Mouse (Mus musculus) thymus, adult 2 months (tissue): Measurements from ENCODE around the gene Tbx15. TPM values are rescaled to one million over a fixed set of nuclear protein-coding genes. Genes with fewer than 3 reads are reported as not detected.

Experiments
- DNase-seq: peaks from one replicate; pipeline ENCODE4 v3.0.0; 2021
- H3K27ac ChIP-seq: fragments of 200-500 bp; 2 replicates; pipeline ENCODE4 v1.5.1; 2012; ENCODE audit warnings: low read length, control low read depth; ENCODE audit not compliant: control insufficient read depth, insufficient read depth
- H3K27me3 ChIP-seq: fragments of 200-500 bp; 2 replicates; pipeline ENCODE4 v1.6.1; 2012; ENCODE audit warnings: mild to moderate bottlenecking, low read length, moderate library complexity, mixed read lengths; ENCODE audit not compliant: control insufficient read depth, insufficient read depth
- H3K36me3 ChIP-seq: fragments of 200-500 bp; 2 replicates; pipeline ENCODE4 v1.6.1; 2012; ENCODE audit warnings: mild to moderate bottlenecking, low read length, moderate library complexity; ENCODE audit not compliant: control insufficient read depth, insufficient read depth
- H3K4me1 ChIP-seq: fragments of 200-500 bp; replicated peaks from 2 replicates; pipeline ENCODE4 v1.6.1; 2012; ENCODE audit warnings: low read length; ENCODE audit not compliant: control insufficient read depth, insufficient read depth
- H3K4me3 ChIP-seq: fragments of 200-500 bp; 2 replicates; pipeline ENCODE4 v1.5.1; 2012; ENCODE audit warnings: mild to moderate bottlenecking, low read length, control low read depth, moderate library complexity; ENCODE audit not compliant: control insufficient read depth, insufficient read depth
- CTCF ChIP-seq: fragments of 200-500 bp; IDR thresholded peaks from 2 replicates; pipeline ENCODE4 v1.5.1; 2012; ENCODE audit warnings: mild to moderate bottlenecking, control low read depth, low read length, moderate library complexity, borderline replicate concordance; ENCODE audit not compliant: control insufficient read depth, poor library complexity, insufficient read depth; ENCODE audit errors: extremely low read depth
- POLR2A ChIP-seq: fragments of 200-500 bp; IDR thresholded peaks from 2 replicates; pipeline ENCODE4 v1.6.1; 2012; ENCODE audit warnings: mild to moderate bottlenecking, low read length, control low read depth, moderate library complexity; ENCODE audit not compliant: control insufficient read depth, poor library complexity, insufficient read depth; ENCODE audit errors: extremely low read depth
- WGBS: fragments of 180-500 bp; shearing (Covaris S2); methylation state at CpG from one replicate; pipeline ENCODE4 v1.1.7; 2018; 5-methylcytosine and 5-hydroxymethylcytosine counted together
- polyA plus RNA-seq: library from polyadenylated mRNA; depleted of rRNA; stranded (reverse); fragments of >200 nt; gene quantifications from 2 replicates; pipeline ENCODE4 v1.2.3, GENCODE M21; 2012

Tbx15 gene
- polyA plus RNA-seq, 1 experiment, result 0.34 TPM

DNA sequence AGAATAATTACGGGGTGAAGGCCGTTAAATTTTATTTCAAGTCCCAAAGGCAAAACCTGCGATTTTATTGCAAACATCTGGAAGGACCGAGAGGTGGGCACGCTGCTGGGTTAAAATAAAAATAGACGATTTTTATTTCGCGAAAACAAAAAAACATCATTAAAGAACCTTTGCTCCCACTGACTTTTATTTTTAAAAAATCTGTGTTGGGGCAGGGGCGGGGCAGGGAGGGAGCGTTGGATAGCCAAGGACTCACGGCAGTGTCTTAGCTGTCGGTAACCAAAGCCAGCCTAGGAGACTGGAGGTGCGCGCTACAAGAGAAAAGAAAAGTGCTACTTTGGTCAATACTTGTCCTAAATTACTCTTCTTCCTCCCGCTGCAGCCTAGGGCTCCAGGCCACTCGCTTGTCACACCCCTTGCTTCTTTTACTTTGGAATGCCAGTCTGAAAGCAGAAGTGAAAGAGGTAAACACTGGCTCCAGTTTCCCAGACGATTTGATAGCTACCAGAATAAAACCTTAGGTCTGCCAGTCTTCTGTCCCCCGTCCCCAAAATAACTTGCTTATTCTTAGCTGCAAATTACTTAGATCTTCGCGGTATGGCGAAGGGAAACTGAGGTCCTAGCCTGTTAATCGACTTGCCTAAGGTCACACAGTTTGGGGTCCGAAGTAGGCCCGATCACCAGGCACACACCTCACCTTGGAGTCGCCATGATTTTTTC is 8.8 kb downstream of the Tbx15 start:
- no peak for DNase-seq

DNA sequence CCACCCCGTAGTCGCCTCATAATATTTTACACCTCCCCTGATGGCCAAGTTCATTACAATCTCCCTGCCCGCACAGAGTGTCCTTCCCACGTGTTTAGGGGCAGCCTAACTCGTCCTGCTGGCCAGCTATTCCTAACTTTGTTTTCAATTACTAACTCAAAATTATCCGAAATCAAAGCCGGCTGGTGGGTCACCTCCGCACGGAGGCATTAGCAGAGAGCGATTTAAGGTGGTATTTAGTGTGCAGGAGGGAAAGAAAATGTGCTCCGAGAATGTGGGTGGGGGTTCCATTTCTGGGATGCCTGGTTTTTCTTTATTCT is 9.3 kb downstream of the Tbx15 start:
- no peaks in the 10 kb centered on the region; the same call in none of the 2 replicates for H3K4me1 ChIP-seq
- no peak for DNase-seq
- no peak overlapping the region for H3K27ac ChIP-seq
- H3K4me3 ChIP-seq, result no peak overlapping the region
- 13% methylated on average over 11 of the region's 11 CpGs for WGBS
- TF ChIP-seq CTCF (no peak), POLR2A (no peak)
- H3K36me3 ChIP-seq, result no peaks in the 10 kb centered on the region
- H3K27me3 ChIP-seq, result peaks cover 23% of the 10 kb centered on the region

More for the DNA sequence above, 8.8 kb downstream of the Tbx15 start:
- no peaks in the 10 kb centered on the region for H3K36me3 ChIP-seq
- WGBS, result 6% methylated on average over 25 of the region's 25 CpGs
- H3K27ac ChIP-seq, result no peak overlapping the region
- no peak overlapping the region for H3K4me3 ChIP-seq
- TF ChIP-seq POLR2A (no peak), CTCF (no peak)
- H3K4me1 ChIP-seq, result no peaks in the 10 kb centered on the region; the same call in none of the 2 replicates
- H3K27me3 ChIP-seq, result peaks cover 21% of the 10 kb centered on the region

DNA sequence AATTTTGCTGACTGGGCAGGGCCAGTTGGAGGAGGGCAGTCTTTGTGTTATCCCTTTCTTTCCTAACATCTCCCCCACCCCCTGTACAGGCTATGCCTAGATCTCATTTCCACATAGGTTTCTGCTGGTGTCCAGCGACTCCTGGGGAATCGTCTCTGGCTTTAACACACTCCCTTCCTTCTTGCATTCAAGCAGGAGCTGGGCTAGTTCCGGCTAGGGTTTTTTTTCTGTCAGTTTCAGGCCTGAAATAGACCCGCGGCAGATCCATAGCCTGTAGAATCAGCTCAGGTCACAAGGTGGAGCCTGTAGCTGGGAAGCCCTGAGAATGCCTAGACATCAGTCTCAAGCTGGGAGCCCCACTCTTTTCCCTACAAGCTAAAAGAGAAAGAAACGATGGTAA is 9.7 kb downstream of the Tbx15 start:
- H3K27me3 ChIP-seq, result peaks cover 23% of the 10 kb centered on the region
- H3K36me3 ChIP-seq, result no peaks in the 10 kb centered on the region
- no peaks in the 10 kb centered on the region; the same call in none of the 2 replicates for H3K4me1 ChIP-seq
- H3K4me3 ChIP-seq, result no peak overlapping the region
- WGBS, result 2% methylated on average over 6 of the region's 6 CpGs
- DNase-seq, result no peak
- no peak overlapping the region for H3K27ac ChIP-seq
- TF ChIP-seq CTCF (no peak), POLR2A (no peak)

GRCm38 (mm10) chr3:99251271-99252165 is 11.3 kb downstream of the Tbx15 start:
- H3K36me3 ChIP-seq, result no peaks in the 10 kb centered on the region
- no peak overlapping the region for H3K4me3 ChIP-seq
- 34% methylated on average over 6 of the region's 6 CpGs for WGBS
- H3K27me3 ChIP-seq, result peaks cover 32% of the 10 kb centered on the region
- no peaks in the 10 kb centered on the region; the same call in none of the 2 replicates for H3K4me1 ChIP-seq
- TF ChIP-seq CTCF, result no peak
- no peak for TF ChIP-seq POLR2A
- no peak overlapping the region for H3K27ac ChIP-seq
- DNase-seq, result no peak

DNA sequence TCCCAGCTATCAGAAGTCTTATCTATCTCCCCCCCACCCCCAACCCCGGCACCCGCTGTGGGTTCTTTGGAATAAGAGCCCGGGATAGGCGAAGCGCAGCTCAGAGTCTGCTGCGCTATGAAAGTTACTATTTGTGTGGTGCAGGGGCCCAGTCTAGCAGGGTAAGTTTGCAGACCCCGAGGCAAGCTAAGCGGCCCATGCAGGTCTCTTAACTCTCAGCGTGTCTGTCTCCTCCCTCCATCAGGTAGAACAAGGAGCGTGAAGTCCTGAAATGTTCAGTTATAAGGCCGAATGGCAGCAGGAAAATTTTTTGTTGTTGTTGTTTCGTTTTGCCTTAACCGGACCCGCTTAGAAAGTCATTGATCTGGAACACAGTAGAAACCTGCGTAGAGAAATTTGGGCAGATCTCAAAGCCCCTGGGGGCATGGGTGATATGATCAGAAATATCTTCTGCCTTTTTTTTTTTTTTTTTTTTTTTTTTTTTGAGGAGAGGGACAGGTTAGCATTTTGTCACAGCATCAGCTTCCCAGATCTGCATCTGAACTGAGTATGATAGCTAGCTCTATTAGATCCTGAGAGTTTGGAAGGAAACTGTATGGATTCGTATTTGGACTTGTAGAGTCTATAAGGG is 12.4 kb downstream of the Tbx15 start:
- H3K36me3 ChIP-seq, result no peaks in the 10 kb centered on the region
- no peak overlapping the region for H3K4me3 ChIP-seq
- WGBS, result 11% methylated on average over 16 of the region's 16 CpGs
- no peak for TF ChIP-seq POLR2A
- TF ChIP-seq CTCF, result no peak
- H3K27me3 ChIP-seq, result peaks cover 39% of the 10 kb centered on the region
- no peak for DNase-seq
- H3K4me1 ChIP-seq, result no peaks in the 10 kb centered on the region; the same call in none of the 2 replicates
- H3K27ac ChIP-seq, result no peak overlapping the region

DNA sequence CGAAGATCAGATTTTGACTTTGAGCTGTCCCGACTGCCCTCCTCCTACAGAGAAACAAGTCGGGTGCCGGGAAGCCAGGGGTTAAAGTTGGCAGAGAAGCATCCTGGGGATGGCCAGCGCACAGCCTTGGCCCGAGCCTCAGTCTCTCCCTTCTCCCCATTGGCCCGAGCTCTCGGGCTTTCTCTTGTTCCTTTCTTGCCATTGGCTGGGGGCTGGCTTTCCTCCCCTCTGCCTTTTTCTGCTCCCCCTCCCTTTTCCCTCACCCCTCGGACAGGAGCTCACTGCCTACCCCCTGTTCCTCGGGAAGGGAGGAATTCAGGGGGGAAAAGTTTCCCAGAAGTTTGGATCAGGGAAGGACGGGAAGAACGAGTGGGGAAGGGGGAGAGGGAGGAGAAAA is 12.9 kb downstream of the Tbx15 start:
- Histone ChIP-seq H3K4me1 (no peaks in the 10 kb centered on the region; the same call in none of the 2 replicates), H3K4me3 (no peak overlapping the region), H3K27ac (no peak overlapping the region), H3K36me3 (no peaks in the 10 kb centered on the region), H3K27me3 (peaks cover 39% of the 10 kb centered on the region)
- TF ChIP-seq CTCF, result no peak
- TF ChIP-seq POLR2A, result no peak
- 7% methylated on average over 12 of the region's 12 CpGs for WGBS
- no peak for DNase-seq
